Mouse (Mus musculus): ENCODE data around the gene H2afy2. TPM values are rescaled to one million over a fixed set of nuclear protein-coding genes. Genes with fewer than 3 reads are reported as not detected.
A peak's percentile ranks its signal among the peaks of the same experiment; 100 is the strongest.

The H2afy2 gene
- polyA plus RNA-seq, 1 experiment from 2014 or later: 62.0 TPM

DNA sequence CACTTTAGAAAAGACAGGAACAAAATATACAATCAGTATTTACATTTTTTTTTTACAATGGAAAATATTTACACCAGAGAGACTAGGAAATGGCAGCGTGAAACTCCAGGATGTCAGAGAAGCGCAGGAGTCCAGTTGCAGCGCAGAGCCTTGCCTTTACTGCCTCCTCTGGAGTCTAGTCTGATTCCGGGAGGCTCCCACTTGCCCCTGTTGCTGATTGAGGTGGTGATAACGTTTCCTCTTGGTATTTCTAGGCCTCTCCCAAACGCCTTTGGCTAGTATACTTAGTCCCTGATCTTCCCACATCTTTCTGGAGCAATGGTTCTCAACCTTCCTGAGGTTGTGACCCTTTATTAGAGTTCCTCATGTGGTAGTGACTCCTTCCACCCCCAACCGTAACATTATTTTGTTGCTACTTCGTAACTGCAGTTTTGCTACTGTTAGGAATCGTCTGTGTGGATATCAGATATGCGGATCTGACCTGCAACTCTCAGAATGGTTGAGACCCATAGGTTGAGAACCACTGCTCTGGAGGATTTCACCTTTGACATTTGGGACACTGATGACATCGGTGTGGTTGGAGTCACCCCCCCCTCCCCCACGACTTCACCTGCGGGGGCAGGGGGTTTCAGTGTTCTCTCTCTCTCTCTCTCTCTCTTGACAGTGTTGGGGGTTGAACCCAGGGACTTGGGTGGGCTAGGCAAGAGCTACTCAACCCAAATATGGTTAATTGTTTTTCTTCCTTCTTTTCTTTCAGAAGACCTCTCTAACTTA, 42.2 kb upstream of the H2afy2 start:
- Histone ChIP-seq H3K4me3 (ENCODE audit: low read depth, low read length) (no peak overlapping the region), H3K4me2 (no peak overlapping the region), H3K36me3 (ENCODE audit: control insufficient read depth, insufficient read depth, low read length) (no peaks in the 10 kb centered on the region), H3K27ac (ENCODE audit: low read depth, low read length) (no peak overlapping the region), H3K4me1 (ENCODE audit: control insufficient read depth, insufficient read depth, low read length) (peaks cover 12% of the 10 kb centered on the region), H3K9me3 (replicated peaks; ENCODE audit: control insufficient read depth, low read length) (no peaks in the 10 kb centered on the region), H3K27me3 (ENCODE audit: control insufficient read depth, insufficient read depth, low read length) (no peaks in the 10 kb centered on the region), H3K9ac (ENCODE audit: low read depth, low read length) (no peak overlapping the region)
- WGBS (ENCODE audit: insufficient replicate concordance): 58% methylated on average over 13 of the region's 13 CpGs
- ATAC-seq (replicated peaks; ENCODE audit: insufficient number of reproducible peaks, low FRiP score, low TSS enrichment): no peak

DNA sequence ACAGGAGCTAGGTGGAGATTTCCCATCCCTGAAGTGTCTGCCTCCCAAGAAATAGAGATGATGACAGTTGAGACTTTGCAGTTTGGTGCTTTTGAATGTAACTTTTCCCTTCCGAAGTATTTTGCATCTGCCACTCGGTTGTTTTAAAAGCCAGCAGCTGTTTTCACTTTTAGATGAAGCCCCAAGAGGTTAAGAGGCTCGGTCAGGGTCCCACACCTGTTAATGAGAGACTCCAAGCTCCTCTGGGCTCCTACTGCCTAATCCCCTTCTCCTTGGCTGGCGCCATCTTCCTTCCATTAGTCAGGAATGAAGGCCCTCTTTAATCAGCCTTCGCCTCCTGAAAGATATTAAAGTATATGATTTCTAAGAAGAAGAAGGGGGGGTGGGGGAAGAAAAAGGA, 41.6 kb upstream of the H2afy2 start:
- H3K4me1 ChIP-seq (ENCODE audit: control insufficient read depth, insufficient read depth, low read length): peaks cover 12% of the 10 kb centered on the region
- H3K27ac ChIP-seq (ENCODE audit: low read depth, low read length): no peak overlapping the region
- WGBS (ENCODE audit: insufficient replicate concordance): 46% methylated on average over 5 of the region's 5 CpGs
- H3K4me3 ChIP-seq (ENCODE audit: low read depth, low read length): no peak overlapping the region
- H3K9ac ChIP-seq (ENCODE audit: low read depth, low read length): no peak overlapping the region
- H3K36me3 ChIP-seq (ENCODE audit: control insufficient read depth, insufficient read depth, low read length): no peaks in the 10 kb centered on the region
- H3K9me3 ChIP-seq (replicated peaks; ENCODE audit: control insufficient read depth, low read length): no peaks in the 10 kb centered on the region
- H3K4me2 ChIP-seq: no peak overlapping the region
- H3K27me3 ChIP-seq (ENCODE audit: control insufficient read depth, insufficient read depth, low read length): no peaks in the 10 kb centered on the region
- ATAC-seq (replicated peaks; ENCODE audit: insufficient number of reproducible peaks, low FRiP score, low TSS enrichment): no peak

DNA sequence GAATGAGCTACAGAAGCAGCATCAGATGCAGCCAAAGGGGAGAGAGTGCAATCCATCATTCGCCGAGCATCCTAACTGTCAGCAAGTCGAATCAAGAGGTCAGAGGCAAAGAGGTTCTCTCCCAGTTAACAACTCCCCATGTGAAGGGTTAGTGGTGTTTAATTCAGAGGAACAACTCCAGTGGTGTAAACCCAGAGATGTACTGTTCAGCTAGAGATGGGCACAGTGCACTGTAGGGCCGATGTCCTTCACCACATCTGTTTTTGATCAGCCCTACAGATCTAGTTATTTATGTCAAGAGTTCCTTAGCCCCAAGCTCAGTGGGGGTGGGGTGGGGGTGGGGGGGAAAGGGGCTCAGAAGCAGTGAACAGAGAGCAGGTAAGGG, 39.8 kb upstream of the H2afy2 start:
- no peak for ATAC-seq (replicated peaks; ENCODE audit: insufficient number of reproducible peaks, low FRiP score, low TSS enrichment)
- WGBS (ENCODE audit: insufficient replicate concordance): 25% methylated on average over 4 of the region's 4 CpGs
- no peak overlapping the region for H3K27ac ChIP-seq (ENCODE audit: low read depth, low read length)

DNA sequence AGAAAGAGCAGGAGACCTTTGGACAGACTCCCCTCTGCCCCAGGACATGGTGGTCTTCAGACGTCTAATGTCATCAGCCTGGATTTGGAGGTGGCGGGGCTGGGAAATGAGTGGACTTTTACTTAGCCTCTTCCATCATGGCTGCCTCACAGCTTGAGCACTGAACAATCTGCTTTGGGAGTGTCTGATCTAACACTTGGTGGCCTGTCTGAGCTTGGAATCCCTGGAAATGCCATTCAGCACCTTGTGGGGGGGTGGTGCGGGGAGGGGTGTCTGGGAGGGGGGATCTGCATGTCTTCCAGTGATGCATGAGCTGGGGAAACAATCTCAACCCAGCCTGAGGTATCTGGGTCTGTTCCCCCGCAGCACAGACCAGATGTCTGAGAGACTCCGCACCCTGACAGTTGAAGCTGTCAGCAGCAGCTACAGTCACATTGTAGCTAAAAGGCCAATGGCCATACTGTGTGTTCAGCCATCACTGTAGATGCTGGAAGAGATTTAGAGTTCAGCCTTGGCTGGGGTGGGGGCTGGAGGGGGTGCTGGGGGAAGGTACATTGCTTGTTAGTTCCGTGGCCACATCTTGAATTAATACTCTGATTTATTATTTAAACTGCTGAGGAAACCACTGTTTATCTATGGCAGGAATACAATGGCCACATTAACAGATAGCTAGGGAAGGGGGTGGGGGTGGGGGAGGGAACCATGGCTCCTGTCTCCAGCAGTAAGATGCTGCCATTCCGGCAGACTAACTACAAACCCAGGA, 39.2 kb upstream of the H2afy2 start:
- Histone ChIP-seq H3K36me3 (ENCODE audit: control insufficient read depth, insufficient read depth, low read length) (no peaks in the 10 kb centered on the region), H3K9ac (ENCODE audit: low read depth, low read length) (no peak overlapping the region), H3K4me1 (ENCODE audit: control insufficient read depth, insufficient read depth, low read length) (peaks cover 12% of the 10 kb centered on the region), H3K4me3 (ENCODE audit: low read depth, low read length) (no peak overlapping the region), H3K9me3 (replicated peaks; ENCODE audit: control insufficient read depth, low read length) (no peaks in the 10 kb centered on the region), H3K4me2 (peak overlapping the region; percentile 14; the same call in 1 of the 2 replicates), H3K27me3 (ENCODE audit: control insufficient read depth, insufficient read depth, low read length) (no peaks in the 10 kb centered on the region), H3K27ac (ENCODE audit: low read depth, low read length) (no peak overlapping the region)
- ATAC-seq (replicated peaks; ENCODE audit: insufficient number of reproducible peaks, low FRiP score, low TSS enrichment): no peak; the same call in 1 of the 2 replicates
- WGBS (ENCODE audit: insufficient replicate concordance): 25% methylated on average over 7 of the region's 7 CpGs

More for the DNA sequence above, 39.8 kb upstream of the H2afy2 start:
- Histone ChIP-seq H3K27me3 (ENCODE audit: control insufficient read depth, insufficient read depth, low read length) (no peaks in the 10 kb centered on the region), H3K9me3 (replicated peaks; ENCODE audit: control insufficient read depth, low read length) (no peaks in the 10 kb centered on the region), H3K4me1 (ENCODE audit: control insufficient read depth, insufficient read depth, low read length) (peaks cover 12% of the 10 kb centered on the region), H3K9ac (ENCODE audit: low read depth, low read length) (no peak overlapping the region), H3K36me3 (ENCODE audit: control insufficient read depth, insufficient read depth, low read length) (no peaks in the 10 kb centered on the region), H3K4me3 (ENCODE audit: low read depth, low read length) (no peak overlapping the region), H3K4me2 (no peak overlapping the region)

DNA sequence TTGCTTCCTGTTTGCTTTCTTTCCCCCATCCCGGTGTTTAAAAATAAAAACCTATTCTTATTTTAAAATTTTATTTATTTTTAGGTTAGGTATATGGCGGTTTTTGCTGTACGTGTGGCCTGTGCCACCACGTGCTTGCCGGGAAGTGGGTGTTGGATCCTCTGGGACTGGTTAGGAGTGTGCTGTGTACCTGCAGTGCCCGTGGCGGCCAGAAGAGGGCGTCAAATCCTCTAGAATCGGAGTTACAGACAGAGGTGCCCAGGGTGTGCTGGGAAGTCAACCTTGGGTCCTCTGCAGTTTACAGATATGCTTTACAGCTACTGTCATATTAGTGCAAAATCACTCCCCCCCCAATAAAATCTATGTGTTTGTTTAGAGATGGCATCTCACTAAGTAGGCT, 36.1 kb upstream of the H2afy2 start:
- WGBS (ENCODE audit: insufficient replicate concordance): 48% methylated on average over 9 of the region's 9 CpGs
- Histone ChIP-seq H3K9me3 (replicated peaks; ENCODE audit: control insufficient read depth, low read length) (no peaks in the 10 kb centered on the region), H3K36me3 (ENCODE audit: control insufficient read depth, insufficient read depth, low read length) (no peaks in the 10 kb centered on the region), H3K27ac (ENCODE audit: low read depth, low read length) (no peak overlapping the region), H3K4me3 (ENCODE audit: low read depth, low read length) (no peak overlapping the region), H3K4me1 (ENCODE audit: control insufficient read depth, insufficient read depth, low read length) (peaks cover 9% of the 10 kb centered on the region; the same call in 1 of the 2 replicates), H3K4me2 (no peak overlapping the region), H3K9ac (ENCODE audit: low read depth, low read length) (no peak overlapping the region), H3K27me3 (ENCODE audit: control insufficient read depth, insufficient read depth, low read length) (no peaks in the 10 kb centered on the region)
- ATAC-seq (replicated peaks; ENCODE audit: insufficient number of reproducible peaks, low FRiP score, low TSS enrichment): no peak

DNA sequence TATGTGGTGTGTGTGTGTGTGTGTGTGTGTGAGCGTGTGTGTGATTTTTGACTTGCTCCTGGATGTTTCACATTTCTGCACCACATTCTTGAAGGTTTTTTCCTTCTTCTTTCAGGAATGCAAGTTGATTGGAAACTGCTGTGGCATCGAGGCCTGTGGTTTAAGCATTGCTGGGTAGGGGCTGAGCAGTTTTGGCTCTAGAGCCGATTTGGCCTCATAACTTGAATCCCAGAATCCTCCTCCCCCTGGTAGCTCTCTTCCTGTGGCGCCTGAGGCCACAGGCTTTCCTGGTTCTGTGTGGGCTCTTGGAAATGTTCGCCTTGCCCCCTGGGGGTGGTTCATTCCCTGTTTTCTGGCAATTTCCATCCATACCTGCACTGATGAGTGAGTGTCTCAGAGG, 28.0 kb upstream of the H2afy2 start:
- 52% methylated on average over 5 of the region's 5 CpGs for WGBS (ENCODE audit: insufficient replicate concordance)
- ATAC-seq (replicated peaks; ENCODE audit: insufficient number of reproducible peaks, low FRiP score, low TSS enrichment): no peak

DNA sequence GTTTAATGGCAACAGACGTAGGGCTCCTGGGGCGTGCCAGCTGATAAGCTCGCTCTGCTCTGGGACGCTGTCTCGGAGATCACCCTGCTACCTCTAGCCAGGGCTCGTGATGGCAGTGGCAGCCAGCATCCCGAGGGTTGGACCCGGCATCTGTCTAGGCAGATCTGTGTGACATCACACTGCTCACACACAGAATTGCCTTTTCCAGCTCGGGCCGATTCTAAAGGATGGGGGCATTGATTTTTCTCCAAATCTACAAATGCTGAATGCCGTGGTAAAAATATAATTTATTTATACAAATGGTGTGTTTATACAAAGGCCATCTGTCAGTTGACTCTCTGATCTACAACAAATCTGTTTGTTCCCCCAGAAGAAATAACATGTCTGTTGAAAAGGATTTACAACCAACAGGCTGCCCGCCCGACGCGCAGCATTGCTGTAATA, 14.2 kb upstream of the H2afy2 start:
- 59% methylated on average over 15 of the region's 15 CpGs for WGBS (ENCODE audit: insufficient replicate concordance)
- Histone ChIP-seq H3K27me3 (ENCODE audit: control insufficient read depth, insufficient read depth, low read length) (no peaks in the 10 kb centered on the region), H3K4me2 (no peak overlapping the region), H3K9me3 (replicated peaks; ENCODE audit: control insufficient read depth, low read length) (no peaks in the 10 kb centered on the region; the same call in 1 of the 2 replicates), H3K36me3 (ENCODE audit: control insufficient read depth, insufficient read depth, low read length) (no peaks in the 10 kb centered on the region), H3K4me1 (ENCODE audit: control insufficient read depth, insufficient read depth, low read length) (no peaks in the 10 kb centered on the region), H3K4me3 (ENCODE audit: low read depth, low read length) (no peak overlapping the region), H3K9ac (ENCODE audit: low read depth, low read length) (no peak overlapping the region), H3K27ac (ENCODE audit: low read depth, low read length) (no peak overlapping the region)
- ATAC-seq (replicated peaks; ENCODE audit: insufficient number of reproducible peaks, low FRiP score, low TSS enrichment): no peak

More for the DNA sequence above, 28.0 kb upstream of the H2afy2 start:
- H3K27me3 ChIP-seq (ENCODE audit: control insufficient read depth, insufficient read depth, low read length): no peaks in the 10 kb centered on the region
- no peaks in the 10 kb centered on the region for H3K36me3 ChIP-seq (ENCODE audit: control insufficient read depth, insufficient read depth, low read length)
- no peaks in the 10 kb centered on the region for H3K4me1 ChIP-seq (ENCODE audit: control insufficient read depth, insufficient read depth, low read length)
- H3K9me3 ChIP-seq (replicated peaks; ENCODE audit: control insufficient read depth, low read length): no peaks in the 10 kb centered on the region
- no peak overlapping the region for H3K4me3 ChIP-seq (ENCODE audit: low read depth, low read length)
- H3K27ac ChIP-seq (ENCODE audit: low read depth, low read length): no peak overlapping the region
- H3K4me2 ChIP-seq: no peak overlapping the region
- H3K9ac ChIP-seq (ENCODE audit: low read depth, low read length): no peak overlapping the region

DNA sequence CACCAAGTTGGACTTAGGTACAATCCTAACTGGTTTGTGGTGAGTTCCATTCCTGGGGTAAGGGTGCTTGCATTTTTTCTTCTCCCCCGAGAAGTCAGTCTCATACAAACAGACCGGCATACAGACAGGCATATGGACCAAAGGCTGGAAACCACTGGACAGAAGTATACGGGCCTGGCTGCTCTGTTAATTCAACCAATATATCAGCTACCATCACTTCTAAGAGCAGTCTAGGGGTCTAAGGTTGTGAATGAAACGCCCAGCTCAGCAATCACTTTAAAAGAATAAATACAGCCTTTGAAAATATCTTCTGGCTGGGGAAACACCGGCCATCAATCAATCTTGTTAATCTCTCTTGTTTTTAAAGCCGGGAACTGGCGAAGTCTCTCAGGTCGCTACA, 11.5 kb upstream of the H2afy2 start:
- H3K4me2 ChIP-seq: no peak overlapping the region
- no peak overlapping the region for H3K9ac ChIP-seq (ENCODE audit: low read depth, low read length)
- no peaks in the 10 kb centered on the region; the same call in 1 of the 2 replicates for H3K9me3 ChIP-seq (replicated peaks; ENCODE audit: control insufficient read depth, low read length)
- no peak for ATAC-seq (replicated peaks; ENCODE audit: insufficient number of reproducible peaks, low FRiP score, low TSS enrichment)
- H3K4me3 ChIP-seq (ENCODE audit: low read depth, low read length): no peak overlapping the region
- no peaks in the 10 kb centered on the region for H3K27me3 ChIP-seq (ENCODE audit: control insufficient read depth, insufficient read depth, low read length)
- 44% methylated on average over 8 of the region's 8 CpGs for WGBS (ENCODE audit: insufficient replicate concordance)
- no peaks in the 10 kb centered on the region for H3K36me3 ChIP-seq (ENCODE audit: control insufficient read depth, insufficient read depth, low read length)
- H3K27ac ChIP-seq (ENCODE audit: low read depth, low read length): no peak overlapping the region
- no peaks in the 10 kb centered on the region for H3K4me1 ChIP-seq (ENCODE audit: control insufficient read depth, insufficient read depth, low read length)
